Mouse (Mus musculus): ENCODE measurements at regions not wholly inside any gene's neighbourhood (a gene's known extent, or its start where the extent isn't known, plus 50 kb on each side); places are given as distances from the start of the nearest gene placed in this dataset.

GRCm38 (mm10) chr4:18444284-18445004 is 1160.8 kb upstream of the Gm12353 start:
- TF ChIP-seq CTCF (conservative IDR thresholded peaks at IDR 0.05; ENCODE audit: insufficient read depth, insufficient read length, low read depth, low read length) (no peak), POLR2A (IDR thresholded peaks at IDR 0.05; ENCODE audit: low read depth, low read length) (no peak)

Data from kidney, adult 2 months (tissue).